Mouse (Mus musculus): ENCODE results near the gene Thop1. TPM values are rescaled to one million over a fixed set of nuclear protein-coding genes. Genes with fewer than 3 reads are reported as not detected.

Gene Thop1
- polyA plus RNA-seq (2021; fragmentation: Nextera tagmentation): 19.6 and 20.0 TPM in 2 replicates
- long read RNA-seq, experiment 1, transcript Thop1-201 (13 exons, 2,832 nt): major isoform, 38 of 49 reads
- long read RNA-seq, experiment 1, partial matches to known transcripts: 11 of 49 reads
- long read RNA-seq, experiment 1, other reads (novel, unspliced or antisense): 0 of 49 reads
- long read RNA-seq, experiment 2, transcript Thop1-201 (13 exons, 2,832 nt): major isoform, 266 of 296 reads
- long read RNA-seq, experiment 2, partial matches to known transcripts: 7 of 296 reads
- long read RNA-seq, experiment 2, other reads (novel, unspliced or antisense): 23 of 296 reads

GRCm38 (mm10) chr10:81069836-81070235, at the start of gene Thop1:
Gene Thop1 (plus strand): TSS chr10:81070035.

GRCm38 (mm10) chr10:81025639-81026275, 44.1 kb upstream of the Thop1 start, which contains the start of gene Diras1:
Gene Diras1 (minus strand): TSS chr10:81025662.

GRCm38 (mm10) chr10:81036988-81037580, 32.8 kb upstream of the Thop1 start, which contains the start of gene Slc39a3:
Gene Slc39a3 (minus strand): TSS chr10:81037426.

GRCm38 (mm10) chr10:81059603-81060543, 10.0 kb upstream of the Thop1 start, which contains the start of gene Sgta:
Gene Sgta (minus strand): TSS chr10:81060181.

GRCm38 (mm10) chr10:81105565-81106112, 35.8 kb downstream of the Thop1 start, which contains the start of gene Map2k2:
Gene Map2k2 (plus strand): TSS chr10:81105915.

Small RNAs within 50 kb of the gene (microRNA-seq; reads per million reads assigned to microRNA genes)
- gene Mir5615-1: not detected
- not detected for gene Mir5615-2

Other genes starting within 250 kb of the Thop1 start
- 2,817 and 2,885 TPM in 2 replicates for gene Oaz1, start 243.4 kb upstream of the Thop1 start, polyA plus RNA-seq (2021; fragmentation: Nextera tagmentation)
- gene Lingo3, start 226.0 kb upstream of the Thop1 start, polyA plus RNA-seq (2021; fragmentation: Nextera tagmentation): 19.6 and 26.3 TPM in 2 replicates
- 326 and 354 TPM in 2 replicates for gene Lsm7, start 214.8 kb upstream of the Thop1 start, polyA plus RNA-seq (2021; fragmentation: Nextera tagmentation)
- 16.5 and 20.9 TPM in 2 replicates for gene Sppl2b, start 214.8 kb upstream of the Thop1 start, polyA plus RNA-seq (2021; fragmentation: Nextera tagmentation)
- gene Tmprss9, start 198.2 kb upstream of the Thop1 start, polyA plus RNA-seq (2021; fragmentation: Nextera tagmentation): 0.33 and 0.35 TPM in 2 replicates
- 632 and 637 TPM in 2 replicates for gene Timm13, start 169.1 kb upstream of the Thop1 start, polyA plus RNA-seq (2021; fragmentation: Nextera tagmentation)
- 3.1 and 3.8 TPM in 2 replicates for gene Lmnb2, start 151.8 kb upstream of the Thop1 start, polyA plus RNA-seq (2021; fragmentation: Nextera tagmentation)
- gene Gadd45b, start 140.0 kb upstream of the Thop1 start, polyA plus RNA-seq (2021; fragmentation: Nextera tagmentation): 12.5 and 16.0 TPM in 2 replicates
- 55.3 and 58.1 TPM in 2 replicates for gene Gng7, start 55.1 kb upstream of the Thop1 start, polyA plus RNA-seq (2021; fragmentation: Nextera tagmentation)
- 47.4 and 57.4 TPM in 2 replicates for gene Diras1, start 44.4 kb upstream of the Thop1 start, polyA plus RNA-seq (2021; fragmentation: Nextera tagmentation)
- 33.3 and 38.9 TPM in 2 replicates for gene Slc39a3, start 32.6 kb upstream of the Thop1 start, polyA plus RNA-seq (2021; fragmentation: Nextera tagmentation)
- 251 and 255 TPM in 2 replicates for gene Sgta, start 9.9 kb upstream of the Thop1 start, polyA plus RNA-seq (2021; fragmentation: Nextera tagmentation)
- gene Creb3l3, start 28.8 kb downstream of the Thop1 start, polyA plus RNA-seq (2021; fragmentation: Nextera tagmentation): 1.1 and 1.4 TPM in 2 replicates
- gene Map2k2, start 35.9 kb downstream of the Thop1 start, polyA plus RNA-seq (2021; fragmentation: Nextera tagmentation): 109 and 133 TPM in 2 replicates
- 87.7 and 94.4 TPM in 2 replicates for gene Zbtb7a, start 65.2 kb downstream of the Thop1 start, polyA plus RNA-seq (2021; fragmentation: Nextera tagmentation)
- 15.8 and 17.3 TPM in 2 replicates for gene Pias4, start 97.9 kb downstream of the Thop1 start, polyA plus RNA-seq (2021; fragmentation: Nextera tagmentation)
- gene Eef2, start 106.6 kb downstream of the Thop1 start, polyA plus RNA-seq (2021; fragmentation: Nextera tagmentation): 609 and 694 TPM in 2 replicates
- gene Dapk3, start 113.0 kb downstream of the Thop1 start, polyA plus RNA-seq (2021; fragmentation: Nextera tagmentation): 3.5 and 5.3 TPM in 2 replicates
- not detected in 2 replicates for gene 4930442H23Rik, start 113.8 kb downstream of the Thop1 start, polyA plus RNA-seq (2021; fragmentation: Nextera tagmentation)
- not detected in 2 replicates for gene Nmrk2, start 132.0 kb downstream of the Thop1 start, polyA plus RNA-seq (2021; fragmentation: Nextera tagmentation)
- gene Atcay, start 160.8 kb downstream of the Thop1 start, polyA plus RNA-seq (2021; fragmentation: Nextera tagmentation): 47.2 and 52.7 TPM in 2 replicates
- 33.7 and 36.7 TPM in 2 replicates for gene Zfr2, start 163.1 kb downstream of the Thop1 start, polyA plus RNA-seq (2021; fragmentation: Nextera tagmentation)
- 145 and 170 TPM in 2 replicates for gene Matk, start 182.9 kb downstream of the Thop1 start, polyA plus RNA-seq (2021; fragmentation: Nextera tagmentation)
- 119 and 122 TPM in 2 replicates for gene Mrpl54, start 196.9 kb downstream of the Thop1 start, polyA plus RNA-seq (2021; fragmentation: Nextera tagmentation)
- 20.9 and 24.9 TPM in 2 replicates for gene Apba3, start 196.9 kb downstream of the Thop1 start, polyA plus RNA-seq (2021; fragmentation: Nextera tagmentation)
- gene Tjp3, start 221.5 kb downstream of the Thop1 start, polyA plus RNA-seq (2021; fragmentation: Nextera tagmentation): 1.1 and 4.3 TPM in 2 replicates
- gene Pip5k1c, start 222.9 kb downstream of the Thop1 start, polyA plus RNA-seq (2021; fragmentation: Nextera tagmentation): 48.2 and 55.7 TPM in 2 replicates